Mouse (Mus musculus) E14TG2a.4 (cell line): ENCODE measurements around the gene Itpr1.

Experiments used
- H3K27me3 ChIP-seq: 2 replicates; pipeline ENCODE4 v1.6.1; 2014; ENCODE audit warnings: low read length, control low read depth; ENCODE audit not compliant: insufficient read depth
- H3K36me3 ChIP-seq: 2 replicates; pipeline ENCODE4 v1.6.1; 2014; ENCODE audit warnings: low read length, control low read depth; ENCODE audit not compliant: insufficient read depth
- H3K4me1 ChIP-seq: replicated peaks from 2 replicates; pipeline ENCODE4 v1.6.1; 2014; ENCODE audit warnings: low read depth, low read length, control low read depth
- H3K4me3 ChIP-seq: replicated peaks from 2 replicates; pipeline ENCODE4 v1.5.1; 2014; ENCODE audit warnings: mild to moderate bottlenecking, low read length
- H3K9me3 ChIP-seq: 2 replicates; pipeline ENCODE4 v1.6.1; 2014; ENCODE audit warnings: low read length, control low read depth
- CTCF ChIP-seq: conservative IDR thresholded peaks from 2 replicates; pipeline ENCODE4 v1.5.1; 2014; ENCODE audit warnings: low read length
- NANOG ChIP-seq: IDR thresholded peaks from 2 replicates; pipeline ENCODE4 v1.6.1; 2014; ENCODE audit warnings: borderline replicate concordance, low read length, mixed read lengths
- POU5F1 ChIP-seq: IDR thresholded peaks from 2 replicates; pipeline ENCODE4 v1.6.1; 2014; ENCODE audit warnings: low read length, borderline replicate concordance

Itpr1 gene

GRCm38 (mm10) chr6:108212881-108213295 is at the start of gene Itpr1:
TSS of gene Itpr1 (plus strand) at chr6:108213096.
- no peaks in the 10 kb centered on the region for H3K9me3 ChIP-seq
- TF ChIP-seq POU5F1 (no peak), NANOG (no peak), CTCF (no peak)
- peaks cover 8% of the 10 kb centered on the region; the same call in 1 of the 2 replicates for H3K27me3 ChIP-seq
- H3K4me3 ChIP-seq, result peak within 1 kb of the TSS; percentile 94
- peaks cover 14% of the 10 kb centered on the region for H3K36me3 ChIP-seq
- H3K4me1 ChIP-seq, result peaks cover 41% of the 10 kb centered on the region

- TF ChIP-seq NANOG (no peak), POU5F1 (no peak), CTCF (no peak)
- H3K4me1 ChIP-seq, result peaks cover 6% of the 10 kb centered on the region
- H3K36me3 ChIP-seq, result peaks cover 11% of the 10 kb centered on the region
- no peaks in the 10 kb centered on the region for H3K9me3 ChIP-seq
- H3K27me3 ChIP-seq, result no peaks in the 10 kb centered on the region
- H3K4me3 ChIP-seq, result no peak overlapping the region
Observed at GRCm38 (mm10) chr6:108164935-108165334, 48.0 kb upstream of the Itpr1 start.

GRCm38 (mm10) chr6:108165598-108165997 is 47.3 kb upstream of the Itpr1 start:
- no peaks in the 10 kb centered on the region for H3K27me3 ChIP-seq
- H3K36me3 ChIP-seq, result peaks cover 11% of the 10 kb centered on the region
- TF ChIP-seq CTCF, result no peak
- peaks cover 6% of the 10 kb centered on the region for H3K4me1 ChIP-seq
- no peak overlapping the region for H3K4me3 ChIP-seq
- no peaks in the 10 kb centered on the region for H3K9me3 ChIP-seq

GRCm38 (mm10) chr6:108167946-108168680 is 44.8 kb upstream of the Itpr1 start:
- peaks cover 26% of the 10 kb centered on the region for H3K36me3 ChIP-seq

GRCm38 (mm10) chr6:108168723-108169122 is 44.2 kb upstream of the Itpr1 start:
- H3K27me3 ChIP-seq, result no peaks in the 10 kb centered on the region
- TF ChIP-seq POU5F1, result no peak
- H3K36me3 ChIP-seq, result peaks cover 32% of the 10 kb centered on the region
- H3K4me3 ChIP-seq, result no peak overlapping the region
- no peaks in the 10 kb centered on the region for H3K9me3 ChIP-seq
- H3K4me1 ChIP-seq, result peaks cover 6% of the 10 kb centered on the region

More at GRCm38 (mm10) chr6:108167946-108168680, 44.8 kb upstream of the Itpr1 start:
- Histone ChIP-seq H3K4me3 (no peak overlapping the region), H3K27me3 (no peaks in the 10 kb centered on the region), H3K9me3 (no peaks in the 10 kb centered on the region), H3K4me1 (peaks cover 6% of the 10 kb centered on the region)
- TF ChIP-seq CTCF, result no peak
- TF ChIP-seq NANOG, result no peak
- TF ChIP-seq POU5F1, result no peak

- peaks cover 39% of the 10 kb centered on the region for H3K36me3 ChIP-seq
- no peak overlapping the region for H3K4me3 ChIP-seq
- H3K27me3 ChIP-seq, result no peaks in the 10 kb centered on the region
- peaks cover 6% of the 10 kb centered on the region for H3K4me1 ChIP-seq
- no peaks in the 10 kb centered on the region for H3K9me3 ChIP-seq
- TF ChIP-seq CTCF, result no peak
- no peak for TF ChIP-seq POU5F1
- TF ChIP-seq NANOG, result no peak
Observed at GRCm38 (mm10) chr6:108169466-108169865, 43.4 kb upstream of the Itpr1 start.

GRCm38 (mm10) chr6:108172219-108172618 is 40.7 kb upstream of the Itpr1 start:
- H3K27me3 ChIP-seq, result no peaks in the 10 kb centered on the region
- H3K9me3 ChIP-seq, result no peaks in the 10 kb centered on the region
- H3K36me3 ChIP-seq, result peaks cover 56% of the 10 kb centered on the region
- peak; percentile 66 for TF ChIP-seq CTCF
- no peak for TF ChIP-seq NANOG
- no peak overlapping the region for H3K4me3 ChIP-seq
- peaks cover 6% of the 10 kb centered on the region for H3K4me1 ChIP-seq

- H3K9me3 ChIP-seq, result no peaks in the 10 kb centered on the region
- H3K27me3 ChIP-seq, result no peaks in the 10 kb centered on the region
- no peak for TF ChIP-seq CTCF
- TF ChIP-seq POU5F1, result no peak
- TF ChIP-seq NANOG, result no peak
- H3K4me1 ChIP-seq, result no peaks in the 10 kb centered on the region
- peaks cover 50% of the 10 kb centered on the region for H3K36me3 ChIP-seq
- H3K4me3 ChIP-seq, result no peak overlapping the region
Observed at GRCm38 (mm10) chr6:108174181-108174580, 38.7 kb upstream of the Itpr1 start.

GRCm38 (mm10) chr6:108179087-108179486 is 33.8 kb upstream of the Itpr1 start:
- Histone ChIP-seq H3K27me3 (no peaks in the 10 kb centered on the region), H3K36me3 (peaks cover 21% of the 10 kb centered on the region), H3K9me3 (no peaks in the 10 kb centered on the region), H3K4me3 (no peak overlapping the region), H3K4me1 (no peaks in the 10 kb centered on the region)
- no peak for TF ChIP-seq CTCF
- no peak for TF ChIP-seq NANOG
- TF ChIP-seq POU5F1, result no peak
